Mouse (Mus musculus) erythroblast, adult 5-6 weeks (primary cell): Measurements from ENCODE around the gene Strn3. TPM values are rescaled to one million over a fixed set of nuclear protein-coding genes. Genes with fewer than 3 reads are reported as not detected.

Source experiments
- ATAC-seq: replicated peaks from 2 replicates; pipeline ENCODE4 v1.8.0; 2016; ENCODE audit warnings: moderate number of reproducible peaks, mild to moderate bottlenecking, moderate TSS enrichment, inconsistent platforms; ENCODE audit not compliant: poor library complexity, low FRiP score, severe bottlenecking
- total RNA-seq, 2 experiments: library from RNA; stranded (forward) in 1 of 2; stranded (reverse) in 1 of 2; fragments of 150-400 nt in 1 of 2; fragments of 200-764, 138-1000 nt in 1 of 2; gene quantifications; 2 replicates each; pipeline versions ENCODE4 v1.2.3 to v1.2.4; 2015 to 2017; ENCODE audit warnings: low replicate concordance in 2 of 2

Gene Strn3
- 26.3 and 34.3 TPM in 2 replicates for total RNA-seq (2015; ENCODE audit: low replicate concordance)
- total RNA-seq (2017; ENCODE audit: low replicate concordance): 77.8 and 81.8 TPM in 2 replicates

- peak; percentile 94 for ATAC-seq
Measured at GRCm38 (mm10) chr12:51691845-51692632, at the start of gene Strn3. Gene Strn3 (minus strand): TSS chr12:51691897.

GRCm38 (mm10) chr12:51736807-51737206, 45.1 kb upstream of the Strn3 start:
- no peak for ATAC-seq

- ATAC-seq: no peak
Measured at GRCm38 (mm10) chr12:51736381-51736780, 44.7 kb upstream of the Strn3 start.

GRCm38 (mm10) chr12:51735840-51736271, 44.2 kb upstream of the Strn3 start:
- ATAC-seq: no peak

- no peak for ATAC-seq
Measured at GRCm38 (mm10) chr12:51734605-51735211, 43.0 kb upstream of the Strn3 start.

- ATAC-seq: no peak
Measured at GRCm38 (mm10) chr12:51729827-51730226, 38.1 kb upstream of the Strn3 start.

- no peak for ATAC-seq
Measured at GRCm38 (mm10) chr12:51729058-51729457, 37.4 kb upstream of the Strn3 start.

GRCm38 (mm10) chr12:51721836-51722235, 30.1 kb upstream of the Strn3 start:
- no peak for ATAC-seq

GRCm38 (mm10) chr12:51718617-51719016, 26.9 kb upstream of the Strn3 start:
- ATAC-seq: no peak

- ATAC-seq: no peak
Measured at GRCm38 (mm10) chr12:51712685-51713084, 21.0 kb upstream of the Strn3 start.

GRCm38 (mm10) chr12:51710154-51710553, 18.5 kb upstream of the Strn3 start:
- no peak for ATAC-seq

GRCm38 (mm10) chr12:51709741-51710140, 18.0 kb upstream of the Strn3 start:
- no peak for ATAC-seq

- ATAC-seq: no peak
Measured at GRCm38 (mm10) chr12:51708941-51709686, 17.4 kb upstream of the Strn3 start.

GRCm38 (mm10) chr12:51706673-51707235, 15.1 kb upstream of the Strn3 start:
- no peak for ATAC-seq

GRCm38 (mm10) chr12:51705778-51706177, 14.1 kb upstream of the Strn3 start:
- ATAC-seq: no peak

GRCm38 (mm10) chr12:51704572-51704971, 12.9 kb upstream of the Strn3 start:
- no peak for ATAC-seq

- no peak for ATAC-seq
Measured at GRCm38 (mm10) chr12:51703859-51704258, 12.2 kb upstream of the Strn3 start.

GRCm38 (mm10) chr12:51701723-51702122, 10.0 kb upstream of the Strn3 start:
- ATAC-seq: no peak

- peak; percentile 98 for ATAC-seq
Measured at GRCm38 (mm10) chr12:51699623-51700393, 8.1 kb upstream of the Strn3 start.
